Mouse (Mus musculus): ENCODE measurements around the gene Ube2g1.
A peak's percentile ranks its signal among the peaks of the same experiment; 100 is the strongest.
"Not testable (repeated sequence)": the region's sequence is repeated elsewhere in the genome, so short reads cannot be mapped to it uniquely, and the experiment has no call there.

Gene Ube2g1

DNA sequence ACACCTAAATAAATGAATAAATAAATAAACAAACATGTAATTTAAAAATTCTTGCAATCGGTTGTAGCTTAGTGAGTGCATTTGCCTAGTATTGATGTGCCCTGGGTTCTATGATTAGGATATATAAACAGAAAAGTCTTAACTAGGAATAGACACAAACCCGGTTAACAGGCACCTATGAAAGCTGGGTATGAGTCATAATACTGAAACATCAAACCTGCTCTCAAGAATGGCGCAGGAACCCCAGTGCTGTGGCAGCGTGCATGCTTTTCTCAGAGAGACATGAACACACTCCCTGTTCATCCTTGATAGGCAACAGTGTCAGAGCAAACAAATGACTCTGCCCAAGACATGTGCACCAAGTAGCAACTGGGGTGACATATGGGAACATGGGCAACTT lies 9.3 kb upstream of the Ube2g1 start:
- no peak for DNase-seq (ENCODE audit: low read depth, low spot score)

DNA sequence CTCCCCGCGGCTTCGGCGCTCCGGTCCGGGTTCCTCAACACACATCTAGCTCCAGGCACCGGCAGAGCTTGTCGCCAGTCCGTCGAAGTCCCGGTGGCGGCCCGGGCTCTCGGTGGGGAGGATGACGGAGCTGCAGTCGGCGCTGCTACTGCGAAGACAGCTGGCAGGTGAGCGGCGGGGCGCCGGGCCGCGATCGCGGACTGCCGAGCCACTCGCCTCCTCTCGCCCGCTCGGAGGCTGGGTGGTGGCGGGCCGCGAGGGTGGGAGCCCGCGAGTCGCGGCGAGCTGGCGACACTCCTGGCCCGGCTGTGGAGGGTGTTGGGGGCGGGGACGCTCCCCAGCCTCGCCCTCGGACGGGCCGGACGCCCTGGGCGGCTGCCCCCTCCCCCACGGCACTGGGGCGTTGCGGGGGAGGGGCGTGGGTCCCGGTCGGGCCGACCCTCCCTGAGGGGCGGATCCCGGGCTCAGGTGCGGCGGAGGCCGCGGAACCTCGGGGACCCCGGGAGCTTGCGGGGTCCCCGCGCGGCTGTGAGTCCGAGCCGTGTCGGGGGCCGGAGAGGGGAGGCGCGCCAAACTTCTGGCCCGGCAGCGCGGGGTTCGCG lies 487 bp downstream of the Ube2g1 start:
- peak; percentile 81 for DNase-seq (ENCODE audit: low read depth, low spot score)

GRCm38 (mm10) chr11:72608071-72608679 lies 1.1 kb downstream of the Ube2g1 start:
- DNase-seq (ENCODE audit: low read depth, low spot score) = peak; percentile 95

- no peak for DNase-seq (ENCODE audit: low read depth, low spot score)
Observed at GRCm38 (mm10) chr11:72609242-72609641, 2.2 kb downstream of the Ube2g1 start.

DNA sequence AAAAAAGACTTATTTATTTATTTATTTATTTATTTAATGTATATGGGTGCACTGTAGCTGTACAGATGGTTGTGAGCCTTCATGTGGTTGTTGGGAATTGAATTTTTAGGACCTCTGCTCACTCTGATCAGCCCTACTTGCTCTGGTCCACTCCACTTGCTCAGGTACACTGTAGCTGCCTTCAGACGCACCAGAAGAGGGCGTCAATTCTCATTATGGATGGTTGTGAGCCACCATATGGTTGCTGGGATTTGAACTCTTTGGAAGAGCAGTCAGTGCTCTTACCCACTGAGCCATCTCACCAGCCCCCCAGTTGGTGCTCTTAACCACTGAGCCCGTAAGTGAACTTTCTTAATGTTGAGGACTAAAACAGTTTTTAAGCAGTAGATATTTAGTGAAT lies 7.3 kb downstream of the Ube2g1 start:
- DNase-seq (ENCODE audit: low read depth, low spot score) = not testable (repeated sequence)

- no peak for DNase-seq (ENCODE audit: low read depth, low spot score)
Observed at GRCm38 (mm10) chr11:72615931-72616330, 8.8 kb downstream of the Ube2g1 start.

GRCm38 (mm10) chr11:72618476-72618875 lies 11.4 kb downstream of the Ube2g1 start:
- no peak for DNase-seq (ENCODE audit: low read depth, low spot score)

GRCm38 (mm10) chr11:72642730-72643129 lies 35.6 kb downstream of the Ube2g1 start:
- no peak for DNase-seq (ENCODE audit: low read depth, low spot score)

GRCm38 (mm10) chr11:72645386-72645785 lies 38.3 kb downstream of the Ube2g1 start:
- DNase-seq (ENCODE audit: low read depth, low spot score) = no peak

- no peak for DNase-seq (ENCODE audit: low read depth, low spot score)
Observed at GRCm38 (mm10) chr11:72650347-72650746, 43.3 kb downstream of the Ube2g1 start.

GRCm38 (mm10) chr11:72659918-72660317 lies 52.8 kb downstream of the Ube2g1 start:
- peak; percentile 14 for DNase-seq (ENCODE audit: low read depth, low spot score)

DNA sequence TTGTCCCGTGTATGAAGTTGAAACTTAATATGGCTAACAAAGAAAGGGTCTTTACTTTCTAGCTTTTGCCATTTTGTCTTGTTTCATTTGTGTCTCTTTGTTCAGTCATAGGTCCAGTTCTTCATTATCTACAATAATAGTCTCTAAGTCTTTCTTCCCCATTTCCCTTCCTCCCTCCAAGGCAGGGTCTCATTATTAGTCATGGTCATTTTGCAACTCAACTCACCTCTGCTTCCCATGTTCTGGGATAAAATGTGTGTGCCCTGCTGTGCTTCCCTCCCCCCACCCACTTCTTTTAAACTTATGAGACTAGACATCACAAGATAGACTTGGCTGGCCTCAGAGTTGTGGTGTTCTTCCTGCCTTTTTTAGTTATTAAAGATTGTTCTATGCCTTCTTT lies 53.3 kb downstream of the Ube2g1 start:
- DNase-seq (ENCODE audit: low read depth, low spot score) = no peak

- no peak for DNase-seq (ENCODE audit: low read depth, low spot score)
Observed at GRCm38 (mm10) chr11:72664641-72665040, 57.6 kb downstream of the Ube2g1 start.

GRCm38 (mm10) chr11:72670634-72671033 lies 63.6 kb downstream of the Ube2g1 start:
- no peak for DNase-seq (ENCODE audit: low read depth, low spot score)

- no peak for DNase-seq (ENCODE audit: low read depth, low spot score)
Observed at GRCm38 (mm10) chr11:72671294-72671988, 64.4 kb downstream of the Ube2g1 start.

GRCm38 (mm10) chr11:72672438-72672837 lies 65.4 kb downstream of the Ube2g1 start:
- DNase-seq (ENCODE audit: low read depth, low spot score) = no peak

GRCm38 (mm10) chr11:72675280-72675679 lies 68.2 kb downstream of the Ube2g1 start:
- DNase-seq (ENCODE audit: low read depth, low spot score) = no peak

DNA sequence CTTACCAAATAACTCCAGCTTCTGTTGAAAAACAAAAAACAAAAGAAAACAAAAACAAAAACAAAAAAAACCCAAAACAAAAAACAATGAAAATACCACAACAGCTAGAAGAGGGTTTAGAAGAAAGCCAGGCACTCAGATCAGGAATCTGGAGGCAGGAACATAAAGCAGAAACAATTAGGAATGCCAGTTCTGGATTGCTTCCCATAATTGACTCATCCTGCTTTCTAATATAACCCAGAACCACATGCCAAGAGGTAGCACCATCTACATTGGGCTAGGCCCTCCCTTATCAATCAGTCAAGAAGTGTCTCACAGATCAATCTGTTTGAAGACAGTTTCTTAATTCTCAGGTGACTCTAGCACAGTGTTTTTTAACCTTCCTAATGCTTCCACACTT lies 73.6 kb downstream of the Ube2g1 start:
- DNase-seq (ENCODE audit: low read depth, low spot score) = no peak

DNA sequence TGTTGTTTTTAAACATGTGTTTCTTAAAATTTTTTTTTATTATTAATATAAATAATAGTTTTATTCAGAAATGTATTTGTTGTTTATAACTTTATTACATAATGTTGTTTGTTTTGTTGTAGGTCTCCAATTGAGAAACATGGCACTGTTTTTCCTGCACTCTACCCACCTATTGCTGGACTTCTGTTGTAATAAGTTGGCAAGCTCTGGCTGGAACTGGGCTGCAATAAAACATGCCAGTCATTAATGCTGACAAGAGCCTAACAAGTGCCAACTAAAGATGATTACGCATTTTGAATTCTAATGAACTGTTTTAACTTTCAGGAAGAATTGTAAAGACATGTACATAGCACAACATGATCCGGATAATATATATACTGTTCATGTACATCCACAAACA lies 76.3 kb downstream of the Ube2g1 start:
- no peak for DNase-seq (ENCODE audit: low read depth, low spot score)

DNA sequence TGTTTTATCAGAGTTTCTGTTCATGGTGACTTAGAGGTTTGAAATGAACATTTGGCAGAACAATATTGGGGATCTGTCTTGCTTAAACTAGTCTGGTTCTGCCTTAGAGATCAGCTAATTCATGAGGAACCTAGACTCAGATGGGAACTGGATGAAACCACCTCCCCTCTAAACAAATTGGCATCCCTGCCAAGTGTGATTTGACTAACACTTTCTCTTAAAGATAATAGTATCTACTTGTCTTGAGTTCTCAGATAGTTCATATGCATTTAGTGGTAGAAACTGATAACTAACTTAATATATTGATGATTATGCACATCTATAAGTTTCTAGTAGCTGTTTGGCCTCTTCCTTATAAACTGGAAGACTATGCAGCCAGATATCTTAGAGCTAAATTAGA lies 79.6 kb downstream of the Ube2g1 start:
- DNase-seq (ENCODE audit: low read depth, low spot score) = no peak

GRCm38 (mm10) chr11:72688242-72688641 lies 81.2 kb downstream of the Ube2g1 start:
- DNase-seq (ENCODE audit: low read depth, low spot score) = no peak

DNA sequence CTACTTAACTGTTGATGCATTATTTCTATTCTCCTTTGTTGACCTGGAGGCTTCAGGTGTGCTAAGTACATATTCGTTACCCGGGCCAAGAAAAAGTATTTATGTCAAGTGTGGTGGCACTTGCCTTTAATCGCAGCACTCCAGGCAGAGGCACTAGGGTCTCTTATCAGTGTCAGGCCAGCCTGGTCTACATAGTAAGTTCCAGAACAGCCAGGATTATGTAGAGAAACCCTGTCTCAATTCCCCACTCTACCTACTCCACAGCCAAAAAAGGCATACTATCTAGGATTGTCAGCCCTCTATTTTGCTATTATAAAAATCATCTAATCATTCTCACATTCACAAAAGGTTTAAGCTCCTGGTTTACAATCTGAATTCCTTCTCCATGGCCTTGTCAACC lies 82.0 kb downstream of the Ube2g1 start:
- no peak for DNase-seq (ENCODE audit: low read depth, low spot score)

Measured in CD4-positive helper T cell, adult 2 months (primary cell).